Mouse (Mus musculus): ENCODE data around the gene Csrnp2. TPM values are rescaled to one million over a fixed set of nuclear protein-coding genes. Genes with fewer than 3 reads are reported as not detected.

Csrnp2 gene
- polyA plus RNA-seq, 2 experiments, result 0.58 to 0.59 TPM

DNA sequence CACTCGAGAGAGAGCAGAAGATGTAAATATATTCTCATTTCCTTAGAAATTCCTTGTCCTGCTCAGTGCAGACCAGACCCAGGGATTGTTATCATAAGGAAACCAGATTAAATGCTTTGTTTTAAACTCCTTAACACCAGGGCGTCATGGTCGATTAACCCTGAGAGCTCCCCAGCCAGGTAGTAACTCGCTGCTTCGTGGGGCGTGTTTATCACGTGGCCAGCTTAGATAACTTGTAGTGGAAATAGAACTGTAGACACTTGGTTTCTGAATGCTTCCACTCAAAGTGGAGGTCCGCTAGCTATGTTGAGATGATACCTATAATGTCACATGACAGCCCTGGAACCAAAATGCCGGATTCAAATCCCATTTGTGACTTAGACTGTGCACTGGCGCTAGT lies 25.3 kb downstream of the Csrnp2 start:
- H3K36me3 ChIP-seq (replicated peaks; ENCODE audit: control insufficient read depth, insufficient read depth, low read depth), result no peaks in the 10 kb centered on the region
- TF ChIP-seq CTCF (IDR thresholded peaks at IDR 0.05; ENCODE audit: low read depth) (no peak), EP300 (IDR thresholded peaks at IDR 0.05; ENCODE audit: low read depth) (no peak)
- no peaks in the 10 kb centered on the region for H3K9me3 ChIP-seq (ENCODE audit: control insufficient read depth, low read length)
- H3K27me3 ChIP-seq (ENCODE audit: control insufficient read depth, insufficient read depth, low read length), result no peaks in the 10 kb centered on the region
- DNase-seq (ENCODE audit: low read depth in 3 of 3, low spot score in 3 of 3) (no peak), ATAC-seq (ENCODE audit: insufficient read depth) (no peak)
- peaks cover 5 to 15% of the 10 kb centered on the region in 2 experiments for H3K4me1 ChIP-seq (replicated peaks; ENCODE audit: control insufficient read depth in 2 of 2, insufficient read depth in 2 of 2, low read length in 1 of 2)
- H3K27ac ChIP-seq, result no peak overlapping the region
- H3K4me3 ChIP-seq (ENCODE audit: insufficient read depth in 1 of 2, low read depth in 2 of 2, low read length in 2 of 2), result peak overlapping the region in 1 of 2 experiments; percentile 66; a peak in 2 of 4 replicates
- H3K9ac ChIP-seq (replicated peaks), result no peak overlapping the region
- WGBS (ENCODE audit: insufficient replicate concordance), result 41% methylated on average over 10 of the region's 10 CpGs
- peak overlapping the region; percentile 78 for H3K4me2 ChIP-seq (ENCODE audit: low read depth)

DNA sequence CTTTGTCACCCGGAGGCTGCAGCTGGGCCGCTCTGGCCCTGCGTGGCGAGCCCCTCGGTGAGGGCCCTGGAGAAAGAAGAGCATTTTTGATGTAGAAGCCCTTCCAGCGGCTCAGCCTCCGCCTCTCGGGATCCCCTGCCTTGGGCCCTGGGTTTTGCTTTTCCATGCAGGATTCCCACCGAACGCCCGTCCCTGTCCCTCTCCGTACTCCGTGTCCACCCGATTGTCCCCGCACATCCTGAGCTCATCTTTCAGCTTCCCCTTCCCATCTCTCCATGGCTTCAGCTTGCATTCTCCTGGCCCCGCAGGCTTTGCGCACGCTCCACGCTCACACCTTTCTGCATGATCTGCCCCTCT lies 26.1 kb downstream of the Csrnp2 start:
- peak overlapping the region; percentile 71 for H3K9ac ChIP-seq (replicated peaks)
- ATAC-seq (ENCODE audit: insufficient read depth), result peak; percentile 16; the same call in 1 of the 2 replicates

DNA sequence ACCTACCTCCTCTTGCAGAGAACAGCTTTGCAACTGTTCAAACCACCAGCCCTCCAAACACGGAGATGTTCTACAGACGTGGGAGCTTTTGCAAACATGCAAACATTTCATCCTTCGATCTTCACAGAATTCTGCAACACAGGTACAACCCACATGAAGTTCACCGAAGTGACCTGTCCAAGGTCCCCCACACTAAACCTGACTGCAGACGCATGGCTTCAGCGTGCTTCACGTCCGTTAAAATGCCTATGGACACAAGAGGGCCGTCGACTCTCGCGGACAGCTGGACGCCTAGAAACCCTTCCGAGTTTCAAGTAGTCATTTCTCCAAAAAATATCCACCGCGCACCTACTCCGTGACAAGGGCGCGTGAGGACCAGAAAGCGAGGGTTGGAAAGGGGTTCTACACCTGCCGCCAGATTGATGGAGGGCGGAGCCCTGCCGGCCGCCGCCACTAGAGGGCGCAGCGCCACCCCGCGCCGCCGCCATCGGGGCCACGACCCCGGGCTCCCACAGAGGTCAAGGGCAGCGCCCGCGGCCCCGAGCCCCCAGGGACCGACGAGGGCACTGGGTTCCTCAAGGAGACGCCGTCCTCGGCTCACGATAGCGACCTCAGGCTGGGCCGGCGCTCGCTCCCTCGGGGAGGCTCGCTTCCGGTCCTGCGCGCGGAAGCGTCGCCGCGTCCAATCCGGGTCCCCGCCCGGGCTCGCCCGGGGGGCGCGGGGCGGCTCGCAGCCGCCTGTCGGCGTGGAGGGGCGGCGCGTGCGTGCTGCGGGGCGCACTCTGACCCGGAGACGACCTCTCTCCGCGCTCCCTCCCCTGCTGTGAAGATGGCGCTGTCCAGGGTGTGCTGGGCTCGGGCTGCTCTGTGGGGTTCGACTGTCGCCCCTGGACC lies 26.7 kb downstream of the Csrnp2 start, which contains the start of gene Letmd1:
Letmd1 (plus strand) TSS at position 729 of the 894 bp plus-strand sequence.
- Histone ChIP-seq H3K4me1 (replicated peaks; ENCODE audit: control insufficient read depth in 2 of 2, insufficient read depth in 2 of 2, low read length in 1 of 2) (peaks cover 5 to 15% of the 10 kb centered on the region in 2 experiments), H3K4me2 (ENCODE audit: low read depth) (peak within 1 kb of the TSS; percentile 78), H3K36me3 (replicated peaks; ENCODE audit: control insufficient read depth, insufficient read depth, low read depth) (no peaks in the 10 kb centered on the region), H3K4me3 (ENCODE audit: insufficient read depth in 1 of 2, low read depth in 2 of 2, low read length in 2 of 2) (peak within 1 kb of the TSS; percentile 66 to 84), H3K27me3 (ENCODE audit: control insufficient read depth, insufficient read depth, low read length) (no peaks in the 10 kb centered on the region), H3K9me3 (ENCODE audit: control insufficient read depth, low read length) (no peaks in the 10 kb centered on the region), H3K27ac (no peak within 1 kb of the TSS), H3K9ac (replicated peaks) (peak within 1 kb of the TSS; percentile 71)
- 1% methylated on average over 80 of the region's 84 CpGs for WGBS (ENCODE audit: insufficient replicate concordance)
- no peak for TF ChIP-seq EP300 (IDR thresholded peaks at IDR 0.05; ENCODE audit: low read depth)
- peak; percentile 74 for TF ChIP-seq CTCF (IDR thresholded peaks at IDR 0.05; ENCODE audit: low read depth)
- peak; percentile 87 for ATAC-seq (ENCODE audit: insufficient read depth)
- DNase-seq (ENCODE audit: low read depth in 3 of 3, low spot score in 3 of 3), result peak; percentile 49 to 59 (median 56)

More for the DNA sequence above, 26.1 kb downstream of the Csrnp2 start:
- peak overlapping the region; percentile 78 for H3K4me2 ChIP-seq (ENCODE audit: low read depth)
- peaks cover 5 to 15% of the 10 kb centered on the region in 2 experiments for H3K4me1 ChIP-seq (replicated peaks; ENCODE audit: control insufficient read depth in 2 of 2, insufficient read depth in 2 of 2, low read length in 1 of 2)
- WGBS (ENCODE audit: insufficient replicate concordance), result under 1% methylated on average over 19 of the region's 19 CpGs
- DNase-seq (ENCODE audit: low read depth in 3 of 3, low spot score in 3 of 3), result no peak
- no peak overlapping the region for H3K27ac ChIP-seq
- TF ChIP-seq EP300 (IDR thresholded peaks at IDR 0.05; ENCODE audit: low read depth), result no peak
- TF ChIP-seq CTCF (IDR thresholded peaks at IDR 0.05; ENCODE audit: low read depth), result no peak
- H3K27me3 ChIP-seq (ENCODE audit: control insufficient read depth, insufficient read depth, low read length), result no peaks in the 10 kb centered on the region
- H3K36me3 ChIP-seq (replicated peaks; ENCODE audit: control insufficient read depth, insufficient read depth, low read depth), result no peaks in the 10 kb centered on the region
- no peaks in the 10 kb centered on the region for H3K9me3 ChIP-seq (ENCODE audit: control insufficient read depth, low read length)
- H3K4me3 ChIP-seq (ENCODE audit: insufficient read depth in 1 of 2, low read depth in 2 of 2, low read length in 2 of 2), result peak overlapping the region; percentile 66 to 84

DNA sequence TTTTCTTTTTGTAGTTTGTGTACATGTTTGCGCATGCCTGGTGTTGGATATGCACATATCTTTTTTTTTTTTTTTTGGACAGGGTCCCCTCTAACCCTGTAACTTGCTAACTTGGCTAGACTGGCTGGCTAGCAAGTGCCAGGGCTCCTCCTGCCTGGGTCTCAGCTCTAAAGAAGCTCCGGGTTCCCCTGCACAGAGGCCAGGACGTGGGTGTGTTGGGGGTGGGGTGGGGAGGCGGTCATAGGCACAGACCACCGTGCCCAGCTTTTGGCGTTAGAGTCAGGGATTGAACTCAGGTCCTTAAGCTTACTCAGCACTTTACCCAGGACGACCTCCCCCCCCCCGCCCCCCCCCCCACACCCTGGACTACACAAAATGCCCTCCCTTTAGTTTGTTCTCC lies 27.6 kb downstream of the Csrnp2 start:
- H3K9me3 ChIP-seq (ENCODE audit: control insufficient read depth, low read length), result no peaks in the 10 kb centered on the region
- WGBS (ENCODE audit: insufficient replicate concordance), result 34% methylated on average over 7 of the region's 8 CpGs
- ATAC-seq (ENCODE audit: insufficient read depth) (no peak), DNase-seq (ENCODE audit: low read depth in 3 of 3, low spot score in 3 of 3) (no peak)
- peak overlapping the region; percentile 66 to 84; a peak in 2 of 4 replicates for H3K4me3 ChIP-seq (ENCODE audit: insufficient read depth in 1 of 2, low read depth in 2 of 2, low read length in 2 of 2)
- H3K4me1 ChIP-seq (replicated peaks; ENCODE audit: control insufficient read depth in 2 of 2, insufficient read depth in 2 of 2, low read length in 1 of 2), result peaks cover 5 to 15% of the 10 kb centered on the region in 2 experiments
- H3K27ac ChIP-seq, result no peak overlapping the region
- H3K36me3 ChIP-seq (replicated peaks; ENCODE audit: control insufficient read depth, insufficient read depth, low read depth), result no peaks in the 10 kb centered on the region
- TF ChIP-seq EP300 (IDR thresholded peaks at IDR 0.05; ENCODE audit: low read depth), result no peak
- TF ChIP-seq CTCF (IDR thresholded peaks at IDR 0.05; ENCODE audit: low read depth), result no peak
- no peaks in the 10 kb centered on the region for H3K27me3 ChIP-seq (ENCODE audit: control insufficient read depth, insufficient read depth, low read length)
- H3K4me2 ChIP-seq (ENCODE audit: low read depth), result peak overlapping the region; percentile 78; the same call in 1 of the 2 replicates
- no peak overlapping the region for H3K9ac ChIP-seq (replicated peaks)

DNA sequence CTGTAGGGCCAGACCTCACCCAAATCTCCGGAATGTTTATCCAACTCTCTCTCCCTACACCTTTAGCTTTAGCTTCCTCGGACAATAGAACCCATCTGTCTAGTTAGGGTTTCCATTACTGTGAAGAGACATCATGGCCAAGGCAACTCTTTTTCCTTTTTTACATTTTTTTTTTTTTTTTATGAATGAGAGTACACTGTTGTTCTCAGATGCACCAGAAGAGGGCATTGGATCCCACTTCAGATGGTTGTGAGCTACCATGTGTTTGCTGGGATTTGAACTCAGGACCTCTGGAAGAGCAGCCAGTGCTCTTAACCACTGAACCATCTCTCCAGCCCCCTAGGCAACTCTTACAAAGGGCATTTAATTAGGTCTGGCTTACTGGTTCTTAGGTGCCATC lies 29.9 kb downstream of the Csrnp2 start:
- H3K4me2 ChIP-seq (ENCODE audit: low read depth), result no peak overlapping the region
- no peak for DNase-seq (ENCODE audit: low read depth in 3 of 3, low spot score in 3 of 3)
- no peaks in the 10 kb centered on the region for H3K9me3 ChIP-seq (ENCODE audit: control insufficient read depth, low read length)
- no peak for ATAC-seq (ENCODE audit: insufficient read depth)
- no peaks in the 10 kb centered on the region for H3K27me3 ChIP-seq (ENCODE audit: control insufficient read depth, insufficient read depth, low read length)
- H3K27ac ChIP-seq, result no peak overlapping the region
- H3K4me3 ChIP-seq (ENCODE audit: insufficient read depth in 1 of 2, low read depth in 2 of 2, low read length in 2 of 2), result no peak overlapping the region
- no peak overlapping the region for H3K9ac ChIP-seq (replicated peaks)
- TF ChIP-seq CTCF (IDR thresholded peaks at IDR 0.05; ENCODE audit: low read depth) (peak; percentile 28; the same call in 1 of the 2 replicates), EP300 (IDR thresholded peaks at IDR 0.05; ENCODE audit: low read depth) (no peak)
- 56% methylated on average over 2 of the region's 2 CpGs for WGBS (ENCODE audit: insufficient replicate concordance)
- H3K4me1 ChIP-seq (replicated peaks; ENCODE audit: control insufficient read depth in 2 of 2, insufficient read depth in 2 of 2, low read length in 1 of 2), result peaks cover 9 to 27% of the 10 kb centered on the region in 2 experiments
- H3K36me3 ChIP-seq (replicated peaks; ENCODE audit: control insufficient read depth, insufficient read depth, low read depth), result no peaks in the 10 kb centered on the region

All from liver, embryonic 14.5 days (tissue).